Mouse (Mus musculus): ENCODE measurements around the gene Kremen2. TPM values are rescaled to one million over a fixed set of nuclear protein-coding genes. Genes with fewer than 3 reads are reported as not detected.

The Kremen2 gene
- polyA plus RNA-seq, 1 experiment from 2014 or later: 2.9 TPM

DNA sequence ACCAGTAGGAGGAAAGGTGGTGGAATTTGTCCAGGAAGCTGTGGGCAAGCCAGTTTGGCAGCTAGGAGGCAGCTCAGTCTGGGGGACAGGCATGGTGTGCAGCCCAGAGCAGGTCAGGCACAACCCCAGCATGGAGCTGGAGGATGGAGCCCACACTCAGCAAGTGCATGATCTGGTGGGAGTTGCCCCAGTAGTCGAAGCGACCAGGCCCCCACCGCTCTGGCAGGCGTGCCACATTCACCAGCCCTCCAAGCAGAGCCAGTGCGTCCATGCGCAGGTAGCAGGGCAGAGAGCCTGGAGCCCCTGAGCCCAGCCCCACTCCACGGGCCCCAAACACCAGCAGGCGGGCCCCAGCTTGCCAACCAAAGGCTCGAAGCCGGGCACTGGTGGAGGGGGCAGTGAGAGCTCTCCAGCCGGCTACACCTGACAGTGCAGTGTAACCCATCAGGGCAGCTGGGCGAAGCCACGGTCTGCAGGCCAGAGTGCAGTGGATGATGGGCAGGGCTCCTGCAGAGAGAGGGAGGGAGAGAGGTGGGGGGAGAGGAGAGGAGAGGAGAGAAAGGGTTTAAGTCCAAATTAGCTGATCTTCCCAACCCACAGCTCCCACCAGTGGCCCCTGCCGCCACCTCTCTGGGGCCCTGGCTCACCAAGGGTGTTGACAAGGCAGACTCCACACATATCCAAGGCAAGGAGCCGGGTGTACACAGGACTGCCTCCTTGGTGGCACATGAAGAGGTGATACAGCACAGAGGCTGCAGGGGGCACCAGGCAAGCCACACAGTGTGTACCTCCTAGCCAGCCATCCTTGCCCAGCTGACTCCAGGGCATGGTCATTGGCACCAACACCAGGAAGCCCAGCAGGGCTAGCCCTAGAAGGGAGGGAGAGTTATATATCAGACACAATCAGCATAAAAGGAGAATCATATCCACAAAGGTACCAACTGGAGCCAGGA is 7.9 kb downstream of the Kremen2 start:
- no peak overlapping the region for H3K9ac ChIP-seq (ENCODE audit: low read depth, low read length)
- 62% methylated on average over 15 of the region's 15 CpGs for WGBS
- H3K4me3 ChIP-seq (ENCODE audit: low read length): no peak overlapping the region
- no peak for ATAC-seq (ENCODE audit: low FRiP score, low TSS enrichment)
- H3K4me1 ChIP-seq (ENCODE audit: control insufficient read depth, insufficient read depth, low read length): peaks cover 19% of the 10 kb centered on the region
- H3K27me3 ChIP-seq (ENCODE audit: control insufficient read depth, insufficient read depth, low read length): peaks cover 26% of the 10 kb centered on the region
- no peak overlapping the region for H3K27ac ChIP-seq (ENCODE audit: low read depth, low read length)
- H3K36me3 ChIP-seq (ENCODE audit: control insufficient read depth, insufficient read depth, low read length): peaks cover 16% of the 10 kb centered on the region; the same call in 1 of the 2 replicates
- no peaks in the 10 kb centered on the region for H3K9me3 ChIP-seq (ENCODE audit: control insufficient read depth, low read length)
- H3K4me2 ChIP-seq (replicated peaks; ENCODE audit: low read depth, low read length): no peak overlapping the region

DNA sequence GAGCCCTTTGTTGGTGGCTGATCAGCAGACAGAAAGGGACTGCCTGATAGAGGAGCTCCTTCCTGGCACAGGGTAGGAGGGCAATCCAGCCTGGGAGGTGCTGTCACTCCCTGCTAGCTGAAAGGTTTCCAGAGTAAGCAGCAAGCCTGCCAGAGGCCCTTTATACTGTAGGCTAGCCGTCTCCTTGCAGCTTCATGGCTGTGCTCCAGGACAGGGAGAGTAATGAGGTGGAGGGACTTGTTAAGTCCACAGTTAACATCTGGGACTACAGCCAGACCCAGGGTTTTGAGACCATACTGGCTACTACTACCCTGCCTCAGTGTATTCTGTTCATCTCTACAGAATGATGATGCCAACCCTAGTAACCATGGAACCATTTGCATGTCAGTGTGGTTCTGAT is 11.3 kb downstream of the Kremen2 start:
- peaks cover 7% of the 10 kb centered on the region; the same call in 1 of the 2 replicates for H3K4me1 ChIP-seq (ENCODE audit: control insufficient read depth, insufficient read depth, low read length)
- H3K4me3 ChIP-seq (ENCODE audit: low read length): no peak overlapping the region
- ATAC-seq (ENCODE audit: low FRiP score, low TSS enrichment): no peak
- H3K36me3 ChIP-seq (ENCODE audit: control insufficient read depth, insufficient read depth, low read length): peaks cover 16% of the 10 kb centered on the region; the same call in 1 of the 2 replicates
- no peak overlapping the region for H3K9ac ChIP-seq (ENCODE audit: low read depth, low read length)
- H3K27ac ChIP-seq (ENCODE audit: low read depth, low read length): no peak overlapping the region
- no peak overlapping the region for H3K4me2 ChIP-seq (replicated peaks; ENCODE audit: low read depth, low read length)
- peaks cover 3% of the 10 kb centered on the region; the same call in 1 of the 2 replicates for H3K27me3 ChIP-seq (ENCODE audit: control insufficient read depth, insufficient read depth, low read length)
- WGBS: 90% methylated on average over 1 of the region's 1 CpGs
- H3K9me3 ChIP-seq (ENCODE audit: control insufficient read depth, low read length): no peaks in the 10 kb centered on the region

GRCm38 (mm10) chr17:23730441-23730840 is 15.2 kb downstream of the Kremen2 start:
- H3K4me1 ChIP-seq (ENCODE audit: control insufficient read depth, insufficient read depth, low read length): 0 out of 2 replicates have a peak, but pooled peaks cover 4% of the 10 kb centered on the region
- H3K9me3 ChIP-seq (ENCODE audit: control insufficient read depth, low read length): no peaks in the 10 kb centered on the region
- no peak overlapping the region for H3K27ac ChIP-seq (ENCODE audit: low read depth, low read length)
- no peak overlapping the region for H3K4me3 ChIP-seq (ENCODE audit: low read length)
- H3K27me3 ChIP-seq (ENCODE audit: control insufficient read depth, insufficient read depth, low read length): no peaks in the 10 kb centered on the region
- ATAC-seq (ENCODE audit: low FRiP score, low TSS enrichment): no peak
- H3K4me2 ChIP-seq (replicated peaks; ENCODE audit: low read depth, low read length): no peak overlapping the region
- no peak overlapping the region for H3K9ac ChIP-seq (ENCODE audit: low read depth, low read length)
- H3K36me3 ChIP-seq (ENCODE audit: control insufficient read depth, insufficient read depth, low read length): peaks cover 6% of the 10 kb centered on the region; the same call in 1 of the 2 replicates
- 33% methylated on average over 1 of the region's 1 CpGs for WGBS

DNA sequence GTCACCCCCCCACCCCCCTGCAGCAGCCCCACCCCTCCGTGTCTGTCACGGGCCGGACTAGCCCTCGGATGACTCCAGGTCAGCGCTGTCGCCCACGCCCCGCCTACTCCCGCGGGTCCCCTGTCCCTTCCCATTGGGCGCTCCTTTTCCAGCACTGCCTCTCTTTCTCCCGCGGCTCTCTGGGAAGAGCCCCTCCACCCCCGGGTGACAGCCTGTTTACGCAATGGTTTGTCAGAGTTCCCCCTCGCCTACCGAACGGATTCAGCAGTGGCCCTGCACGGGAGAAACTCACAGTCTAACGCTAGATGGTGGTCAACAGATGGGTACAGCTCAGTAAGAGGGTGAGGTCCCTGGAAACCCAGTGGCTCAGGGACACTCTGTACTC is 18.9 kb downstream of the Kremen2 start:
- WGBS: under 1% methylated on average over 20 of the region's 20 CpGs

GRCm38 (mm10) chr17:23725999-23726757 is 19.5 kb downstream of the Kremen2 start, which contains the start of gene Pkmyt1:
Pkmyt1 (plus strand) TSS chr17:23726336.
- peak within 1 kb of the TSS; percentile 82 for H3K9ac ChIP-seq (ENCODE audit: low read depth, low read length)
- no peaks in the 10 kb centered on the region for H3K36me3 ChIP-seq (ENCODE audit: control insufficient read depth, insufficient read depth, low read length)
- under 1% methylated on average over 68 of the region's 73 CpGs for WGBS
- peak within 1 kb of the TSS; percentile 90 for H3K4me3 ChIP-seq (ENCODE audit: low read length)
- no peaks in the 10 kb centered on the region for H3K27me3 ChIP-seq (ENCODE audit: control insufficient read depth, insufficient read depth, low read length)
- H3K4me1 ChIP-seq (ENCODE audit: control insufficient read depth, insufficient read depth, low read length): 0 out of 2 replicates have a peak, but pooled peaks cover 5% of the 10 kb centered on the region
- no peaks in the 10 kb centered on the region for H3K9me3 ChIP-seq (ENCODE audit: control insufficient read depth, low read length)
- peak within 1 kb of the TSS; percentile 63 for H3K4me2 ChIP-seq (replicated peaks; ENCODE audit: low read depth, low read length)
- peak; percentile 92 for ATAC-seq (ENCODE audit: low FRiP score, low TSS enrichment)
- H3K27ac ChIP-seq (ENCODE audit: low read depth, low read length): peak within 1 kb of the TSS; percentile 91

More for the DNA sequence above, 18.9 kb downstream of the Kremen2 start:
- H3K9me3 ChIP-seq (ENCODE audit: control insufficient read depth, low read length): no peaks in the 10 kb centered on the region
- peak overlapping the region; percentile 90 for H3K4me3 ChIP-seq (ENCODE audit: low read length)
- peak overlapping the region; percentile 82 for H3K9ac ChIP-seq (ENCODE audit: low read depth, low read length)
- no peaks in the 10 kb centered on the region for H3K27me3 ChIP-seq (ENCODE audit: control insufficient read depth, insufficient read depth, low read length)
- H3K4me2 ChIP-seq (replicated peaks; ENCODE audit: low read depth, low read length): peak overlapping the region; percentile 63
- 0 out of 2 replicates have a peak, but pooled peaks cover 5% of the 10 kb centered on the region for H3K4me1 ChIP-seq (ENCODE audit: control insufficient read depth, insufficient read depth, low read length)
- H3K36me3 ChIP-seq (ENCODE audit: control insufficient read depth, insufficient read depth, low read length): no peaks in the 10 kb centered on the region
- ATAC-seq (ENCODE audit: low FRiP score, low TSS enrichment): peak; percentile 93
- peak overlapping the region; percentile 91 for H3K27ac ChIP-seq (ENCODE audit: low read depth, low read length)

GRCm38 (mm10) chr17:23725477-23725876 is 20.2 kb downstream of the Kremen2 start:
- 59% methylated on average over 4 of the region's 4 CpGs for WGBS
- H3K4me3 ChIP-seq (ENCODE audit: low read length): peak overlapping the region; percentile 90
- H3K4me2 ChIP-seq (replicated peaks; ENCODE audit: low read depth, low read length): peak overlapping the region; percentile 63
- 0 out of 2 replicates have a peak, but pooled peaks cover 5% of the 10 kb centered on the region for H3K4me1 ChIP-seq (ENCODE audit: control insufficient read depth, insufficient read depth, low read length)
- no peak for ATAC-seq (ENCODE audit: low FRiP score, low TSS enrichment)
- no peaks in the 10 kb centered on the region for H3K36me3 ChIP-seq (ENCODE audit: control insufficient read depth, insufficient read depth, low read length)
- peak overlapping the region; percentile 64; the same call in 1 of the 2 replicates for H3K9ac ChIP-seq (ENCODE audit: low read depth, low read length)
- no peaks in the 10 kb centered on the region for H3K27me3 ChIP-seq (ENCODE audit: control insufficient read depth, insufficient read depth, low read length)
- peak overlapping the region; percentile 53; the same call in 1 of the 2 replicates for H3K27ac ChIP-seq (ENCODE audit: low read depth, low read length)
- no peaks in the 10 kb centered on the region for H3K9me3 ChIP-seq (ENCODE audit: control insufficient read depth, low read length)

DNA sequence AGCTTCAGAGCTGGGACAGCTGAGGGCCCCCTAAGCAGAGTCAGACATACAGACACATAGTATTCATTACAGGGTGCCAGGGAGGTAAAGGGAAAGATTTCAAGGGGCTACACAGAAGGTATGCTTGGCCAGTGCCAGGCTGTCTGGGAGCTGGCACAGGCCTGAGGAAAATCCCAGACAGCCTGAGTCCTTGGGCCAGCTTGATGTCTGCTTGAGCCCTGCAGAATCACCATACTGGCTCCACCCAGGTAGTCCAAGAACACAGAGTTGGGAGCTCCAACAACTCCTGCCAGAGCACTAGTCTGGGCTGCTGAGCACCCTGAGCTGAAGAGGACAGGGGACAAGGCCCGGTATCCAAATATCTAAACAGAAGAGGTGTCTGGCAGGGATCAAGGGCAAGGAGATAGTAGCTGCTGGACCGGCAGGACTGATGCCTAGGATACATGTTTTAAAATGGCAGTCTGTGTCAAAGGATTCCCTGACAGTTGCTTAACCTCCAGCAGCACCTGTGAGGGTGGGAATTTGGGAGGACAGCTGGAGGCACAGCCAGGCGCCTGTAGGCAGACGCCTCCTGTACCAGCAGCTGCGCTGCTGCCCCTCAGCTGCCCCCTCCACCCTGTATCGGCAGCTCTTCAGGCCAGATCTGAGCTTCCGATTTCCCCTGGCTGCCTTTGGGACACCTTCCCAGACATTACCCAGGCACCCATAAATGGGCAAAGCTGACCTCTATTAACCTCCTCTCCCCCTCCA is 23.1 kb downstream of the Kremen2 start, which contains the start of gene 1520401A03Rik:
Gene 1520401A03Rik (minus strand): TSS at position 408 of the 750 bp plus-strand sequence.
- Histone ChIP-seq H3K4me1 (ENCODE audit: control insufficient read depth, insufficient read depth, low read length) (0 out of 2 replicates have a peak, but pooled peaks cover 5% of the 10 kb centered on the region), H3K36me3 (ENCODE audit: control insufficient read depth, insufficient read depth, low read length) (no peaks in the 10 kb centered on the region), H3K27ac (ENCODE audit: low read depth, low read length) (no peak within 1 kb of the TSS), H3K9ac (ENCODE audit: low read depth, low read length) (no peak within 1 kb of the TSS), H3K4me2 (replicated peaks; ENCODE audit: low read depth, low read length) (no peak within 1 kb of the TSS), H3K9me3 (ENCODE audit: control insufficient read depth, low read length) (no peaks in the 10 kb centered on the region), H3K27me3 (ENCODE audit: control insufficient read depth, insufficient read depth, low read length) (no peaks in the 10 kb centered on the region), H3K4me3 (ENCODE audit: low read length) (no peak within 1 kb of the TSS)
- no peak for ATAC-seq (ENCODE audit: low FRiP score, low TSS enrichment)
- WGBS: 79% methylated on average over 7 of the region's 7 CpGs

DNA sequence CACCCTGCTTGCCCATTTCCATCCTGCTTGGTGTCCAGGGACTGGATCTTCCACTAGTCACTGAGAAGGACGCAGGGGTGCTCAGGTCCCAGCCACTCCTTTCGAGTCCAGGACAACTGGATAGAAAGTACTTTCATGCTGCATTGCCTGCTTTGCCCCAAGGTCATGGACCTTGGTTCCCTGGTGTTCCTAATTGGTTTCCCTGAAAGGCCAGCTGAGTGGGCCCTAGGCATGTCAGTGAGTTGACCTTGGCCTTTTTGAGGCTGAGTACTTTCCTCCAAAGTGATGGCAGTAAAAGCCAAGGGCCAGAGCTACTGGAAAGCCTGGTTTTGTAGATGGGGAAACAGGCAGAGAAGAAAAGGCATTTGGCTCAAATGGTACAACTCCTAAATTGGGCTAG is 23.7 kb downstream of the Kremen2 start:
- WGBS: 83% methylated on average over 2 of the region's 2 CpGs
- Histone ChIP-seq H3K27me3 (ENCODE audit: control insufficient read depth, insufficient read depth, low read length) (no peaks in the 10 kb centered on the region), H3K9me3 (ENCODE audit: control insufficient read depth, low read length) (no peaks in the 10 kb centered on the region), H3K4me2 (replicated peaks; ENCODE audit: low read depth, low read length) (no peak overlapping the region), H3K36me3 (ENCODE audit: control insufficient read depth, insufficient read depth, low read length) (no peaks in the 10 kb centered on the region), H3K4me3 (ENCODE audit: low read length) (no peak overlapping the region), H3K27ac (ENCODE audit: low read depth, low read length) (no peak overlapping the region), H3K9ac (ENCODE audit: low read depth, low read length) (no peak overlapping the region), H3K4me1 (ENCODE audit: control insufficient read depth, insufficient read depth, low read length) (0 out of 2 replicates have a peak, but pooled peaks cover 5% of the 10 kb centered on the region)
- no peak for ATAC-seq (ENCODE audit: low FRiP score, low TSS enrichment)
